Mouse (Mus musculus) embryonic facial prominence, embryonic 14.5 days (tissue): ENCODE results near the gene Frmd4a. TPM values are rescaled to one million over a fixed set of nuclear protein-coding genes. Genes with fewer than 3 reads are reported as not detected.
A peak's percentile ranks its signal among the peaks of the same experiment; 100 is the strongest.

Experiments used
- ATAC-seq: fragments of 200-750 bp; cut with Nextera tagmentation; 2 replicates; pipeline ENCODE4 v1.8.0; 2017; ENCODE audit warnings: low read depth, moderate number of reproducible peaks, moderate TSS enrichment
- DNase-seq: peaks from one replicate; pipeline ENCODE4 v3.0.0-alpha.2; 2015; ENCODE audit warnings: low spot score
- H3K27ac ChIP-seq: fragments of 300-500 bp; sonication (generic); replicated peaks from 2 replicates; pipeline ENCODE4 v1.5.1; 2014; ENCODE audit warnings: low read depth, mild to moderate bottlenecking, low read length, moderate library complexity
- H3K27me3 ChIP-seq: fragments of 300-500 bp; sonication (generic); replicated peaks from 2 replicates; pipeline ENCODE4 v1.6.1; 2014; ENCODE audit warnings: low read length; ENCODE audit not compliant: control insufficient read depth, insufficient read depth
- H3K36me3 ChIP-seq: fragments of 300-500 bp; sonication (generic); 2 replicates; pipeline ENCODE4 v1.6.1; 2014; ENCODE audit warnings: low read length, mixed read lengths; ENCODE audit not compliant: control insufficient read depth, insufficient read depth
- H3K4me1 ChIP-seq: fragments of 300-500 bp; sonication (generic); 2 replicates; pipeline ENCODE4 v1.6.1; 2014; ENCODE audit warnings: antibody characterized with exemption, low read length; ENCODE audit not compliant: control insufficient read depth, insufficient read depth
- H3K4me2 ChIP-seq: fragments of 300-500 bp; sonication (generic); 2 replicates; pipeline ENCODE4 v1.6.1; 2014; ENCODE audit warnings: low read depth, mild to moderate bottlenecking, low read length, moderate library complexity, mixed read lengths
- H3K4me3 ChIP-seq: fragments of 300-500 bp; sonication (generic); 2 replicates; pipeline ENCODE4 v1.5.1; 2014; ENCODE audit warnings: low read depth, mild to moderate bottlenecking, low read length
- H3K9ac ChIP-seq: fragments of 300-500 bp; sonication (generic); 2 replicates; pipeline ENCODE4 v1.6.1; 2014; ENCODE audit warnings: low read depth, mild to moderate bottlenecking, low read length, moderate library complexity, mixed read lengths
- H3K9me3 ChIP-seq: fragments of 300-500 bp; sonication (generic); 2 replicates; pipeline ENCODE4 v1.6.1; 2016; ENCODE audit warnings: low read length; ENCODE audit not compliant: control insufficient read depth
- WGBS: fragments of 180-500 bp; shearing (Covaris S2); extraction: QIAGEN DNeasy Blood & Tissue Kit; methylation state at CpG from one replicate; pipeline ENCODE4 v1.1.7; 2014; 5-methylcytosine and 5-hydroxymethylcytosine counted together
- polyA plus RNA-seq: library from polyadenylated mRNA; unstranded; fragments of >200 nt; fragmentation: Nextera tagmentation; extraction: Ambion mirVana; gene quantifications from 2 replicates; pipeline ENCODE4 v1.2.1, GENCODE M21; 2014

Frmd4a gene
- polyA plus RNA-seq, 1 experiment from 2014 or later: 27.2 TPM

GRCm38 (mm10) chr2:4339530-4340218 lies 322.2 kb downstream of the Frmd4a start:
- Histone ChIP-seq H3K9me3 (0 out of 2 replicates have a peak, but pooled peaks cover 3% of the 10 kb centered on the region), H3K9ac (no peak overlapping the region), H3K4me2 (no peak overlapping the region), H3K27ac (peak overlapping the region; percentile 73), H3K4me1 (peaks cover 47% of the 10 kb centered on the region), H3K4me3 (no peak overlapping the region), H3K27me3 (no peaks in the 10 kb centered on the region), H3K36me3 (no peaks in the 10 kb centered on the region)
- DNase-seq (peak; percentile 68), ATAC-seq (no peak)
- 31% methylated on average over 3 of the region's 3 CpGs for whole genome bisulfite sequencing

DNA sequence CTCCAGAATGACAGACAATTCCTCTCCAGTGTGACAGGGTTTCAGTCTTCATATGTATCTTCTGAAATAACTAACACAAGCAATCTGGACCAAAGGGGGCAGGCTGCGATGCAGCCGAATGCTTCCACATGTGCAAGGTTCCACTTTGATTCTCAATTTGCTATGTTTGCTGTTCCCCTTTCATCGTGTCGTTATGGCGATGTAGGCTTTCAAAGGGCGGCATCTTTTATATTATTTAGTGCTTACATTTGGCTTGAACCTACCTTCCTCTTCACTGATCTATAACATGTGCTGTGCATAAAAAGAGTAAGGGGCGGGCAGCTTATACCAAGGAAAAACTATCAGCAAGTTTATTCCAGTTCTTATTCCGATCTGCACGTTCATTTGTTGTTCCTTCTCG lies 322.9 kb downstream of the Frmd4a start:
- DNase-seq (peak; percentile 62), ATAC-seq (peak; percentile 20; the same call in 1 of the 2 replicates)
- no peaks in the 10 kb centered on the region for H3K36me3 ChIP-seq
- H3K9ac ChIP-seq: no peak overlapping the region
- WGBS: 41% methylated on average over 10 of the region's 10 CpGs
- H3K27ac ChIP-seq: peak overlapping the region; percentile 73
- H3K9me3 ChIP-seq: 0 out of 2 replicates have a peak, but pooled peaks cover 3% of the 10 kb centered on the region
- H3K4me1 ChIP-seq: peaks cover 40% of the 10 kb centered on the region
- no peak overlapping the region for H3K4me3 ChIP-seq
- H3K27me3 ChIP-seq: no peaks in the 10 kb centered on the region
- H3K4me2 ChIP-seq: no peak overlapping the region; the same call in 1 of the 2 replicates

DNA sequence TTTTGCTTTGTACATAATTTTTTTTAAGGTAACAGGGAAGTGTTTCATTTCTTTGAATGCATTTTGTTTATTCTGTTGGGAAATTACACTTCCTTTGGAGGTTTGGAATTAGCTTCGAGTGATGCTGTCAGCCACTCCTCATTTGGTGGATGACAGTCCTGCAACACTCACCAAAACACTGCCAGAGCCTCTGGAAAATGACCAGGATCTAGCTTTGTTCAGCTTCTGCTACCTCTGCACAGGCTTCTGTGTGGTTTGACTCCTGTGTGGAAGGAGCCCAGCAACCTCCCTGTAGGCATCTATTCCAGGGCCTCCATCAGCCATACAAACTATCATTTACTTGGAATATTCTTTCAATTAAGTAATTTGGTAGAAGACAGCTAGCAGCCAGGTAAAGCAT lies 323.6 kb downstream of the Frmd4a start:
- Histone ChIP-seq H3K4me2 (no peak overlapping the region), H3K4me1 (peaks cover 40% of the 10 kb centered on the region), H3K9me3 (0 out of 2 replicates have a peak, but pooled peaks cover 3% of the 10 kb centered on the region), H3K27ac (peak overlapping the region; percentile 73; the same call in 1 of the 2 replicates), H3K27me3 (no peaks in the 10 kb centered on the region), H3K36me3 (no peaks in the 10 kb centered on the region), H3K9ac (no peak overlapping the region), H3K4me3 (no peak overlapping the region)
- DNase-seq: no peak
- 42% methylated on average over 1 of the region's 1 CpGs for WGBS
- ATAC-seq: no peak

DNA sequence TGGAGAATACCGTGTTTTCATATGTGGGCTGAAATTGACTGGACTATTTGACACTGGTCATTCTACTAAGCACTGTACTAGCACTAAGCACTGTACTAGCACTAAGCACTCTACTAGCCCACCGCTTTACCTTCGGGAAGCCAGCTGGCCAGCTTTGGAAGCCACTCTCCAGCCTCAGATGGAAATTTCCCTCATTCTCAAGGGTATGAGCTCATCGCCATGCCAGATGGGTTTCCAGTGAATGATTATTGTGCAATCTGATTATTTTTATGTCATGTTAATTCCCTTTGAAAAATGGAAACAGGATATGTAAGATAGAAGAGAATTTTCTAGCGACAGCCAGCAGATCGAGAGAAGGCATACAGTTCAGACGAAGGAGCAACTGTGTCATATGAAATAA lies 324.5 kb downstream of the Frmd4a start:
- H3K9ac ChIP-seq: no peak overlapping the region
- DNase-seq (no peak), ATAC-seq (no peak)
- 63% methylated on average over 7 of the region's 7 CpGs for WGBS
- H3K27ac ChIP-seq: no peak overlapping the region
- peaks cover 41% of the 10 kb centered on the region for H3K4me1 ChIP-seq
- H3K36me3 ChIP-seq: no peaks in the 10 kb centered on the region
- no peak overlapping the region for H3K4me3 ChIP-seq
- no peak overlapping the region for H3K4me2 ChIP-seq
- no peaks in the 10 kb centered on the region for H3K27me3 ChIP-seq
- H3K9me3 ChIP-seq: 0 out of 2 replicates have a peak, but pooled peaks cover 3% of the 10 kb centered on the region

GRCm38 (mm10) chr2:4344411-4344810 lies 326.9 kb downstream of the Frmd4a start:
- H3K27me3 ChIP-seq: no peaks in the 10 kb centered on the region
- ATAC-seq (no peak), DNase-seq (no peak)
- no peak overlapping the region for H3K27ac ChIP-seq
- H3K4me1 ChIP-seq: peaks cover 38% of the 10 kb centered on the region
- 0 out of 2 replicates have a peak, but pooled peaks cover 3% of the 10 kb centered on the region for H3K9me3 ChIP-seq
- no peak overlapping the region for H3K9ac ChIP-seq
- H3K36me3 ChIP-seq: no peaks in the 10 kb centered on the region
- 82% methylated on average over 5 of the region's 5 CpGs for WGBS
- no peak overlapping the region for H3K4me3 ChIP-seq
- no peak overlapping the region for H3K4me2 ChIP-seq

GRCm38 (mm10) chr2:4346232-4346631 lies 328.7 kb downstream of the Frmd4a start:
- no peak for ATAC-seq
- Histone ChIP-seq H3K36me3 (no peaks in the 10 kb centered on the region), H3K9me3 (0 out of 2 replicates have a peak, but pooled peaks cover 3% of the 10 kb centered on the region), H3K4me1 (peaks cover 31% of the 10 kb centered on the region), H3K4me3 (no peak overlapping the region), H3K4me2 (no peak overlapping the region), H3K9ac (no peak overlapping the region), H3K27ac (no peak overlapping the region; the same call in 1 of the 2 replicates), H3K27me3 (no peaks in the 10 kb centered on the region)
- DNase-seq: peak; percentile 39
- WGBS: 46% methylated on average over 6 of the region's 6 CpGs

DNA sequence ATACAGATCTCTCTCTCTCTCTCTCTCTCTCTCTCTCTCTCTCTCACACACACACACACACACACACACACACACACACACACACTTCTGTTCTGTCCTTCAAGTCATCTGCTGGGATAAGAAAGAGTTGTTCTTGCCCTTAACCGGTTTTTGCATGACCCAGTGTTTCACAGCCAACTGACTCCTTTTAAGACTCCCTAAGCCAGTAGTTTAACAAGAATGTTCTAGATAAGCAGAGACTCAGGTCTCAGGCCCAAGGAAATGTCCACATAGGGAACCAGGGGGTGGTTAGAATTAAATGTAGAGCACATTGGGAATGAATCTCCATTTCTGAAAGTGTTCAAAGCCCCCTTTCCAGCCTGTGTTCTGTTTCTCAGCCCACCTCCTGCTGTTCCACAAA lies 329.4 kb downstream of the Frmd4a start:
- ATAC-seq: no peak
- 54% methylated on average over 1 of the region's 1 CpGs for WGBS
- Histone ChIP-seq H3K4me3 (no peak overlapping the region), H3K4me2 (no peak overlapping the region), H3K4me1 (peaks cover 25% of the 10 kb centered on the region), H3K9me3 (0 out of 2 replicates have a peak, but pooled peaks cover 3% of the 10 kb centered on the region), H3K9ac (no peak overlapping the region), H3K27ac (no peak overlapping the region), H3K27me3 (no peaks in the 10 kb centered on the region), H3K36me3 (no peaks in the 10 kb centered on the region)
- DNase-seq: no peak

- Histone ChIP-seq H3K27me3 (no peaks in the 10 kb centered on the region), H3K4me2 (no peak overlapping the region), H3K9me3 (0 out of 2 replicates have a peak, but pooled peaks cover 3% of the 10 kb centered on the region), H3K4me1 (peaks cover 22% of the 10 kb centered on the region), H3K4me3 (no peak overlapping the region), H3K36me3 (no peaks in the 10 kb centered on the region), H3K9ac (no peak overlapping the region), H3K27ac (no peak overlapping the region)
- WGBS: 59% methylated on average over 3 of the region's 3 CpGs
- DNase-seq (no peak), ATAC-seq (no peak)
Observed at GRCm38 (mm10) chr2:4347782-4348181, 330.3 kb downstream of the Frmd4a start.

GRCm38 (mm10) chr2:4348509-4348908 lies 331.0 kb downstream of the Frmd4a start:
- WGBS: 36% methylated on average over 5 of the region's 5 CpGs
- DNase-seq (peak; percentile 51), ATAC-seq (no peak)
- Histone ChIP-seq H3K4me1 (peaks cover 22% of the 10 kb centered on the region), H3K9me3 (0 out of 2 replicates have a peak, but pooled peaks cover 3% of the 10 kb centered on the region), H3K36me3 (no peaks in the 10 kb centered on the region), H3K27ac (no peak overlapping the region), H3K4me2 (no peak overlapping the region), H3K4me3 (no peak overlapping the region), H3K27me3 (no peaks in the 10 kb centered on the region), H3K9ac (no peak overlapping the region)
